Mouse (Mus musculus) left cerebral cortex, adult 8-10 months (tissue): ENCODE data around the gene Dnah10. TPM values are rescaled to one million over a fixed set of nuclear protein-coding genes. Genes with fewer than 3 reads are reported as not detected.
"Not testable (repeated sequence)": the region's sequence is repeated elsewhere in the genome, so short reads cannot be mapped to it uniquely, and the experiment has no call there.

Source experiments
- DNase-seq, 2 experiments: peaks; one replicate each; pipeline ENCODE4 v3.0.0; 2022; ENCODE audit warnings: low spot score in 2 of 2
- total RNA-seq, 4 experiments: library from RNA; stranded (reverse); gene quantifications; 2 replicates each; pipeline ENCODE4 v1.2.4; 2022

Gene Dnah10
- under 1 TPM; 0.59 to 0.72 (median 0.67) TPM for total RNA-seq

DNA sequence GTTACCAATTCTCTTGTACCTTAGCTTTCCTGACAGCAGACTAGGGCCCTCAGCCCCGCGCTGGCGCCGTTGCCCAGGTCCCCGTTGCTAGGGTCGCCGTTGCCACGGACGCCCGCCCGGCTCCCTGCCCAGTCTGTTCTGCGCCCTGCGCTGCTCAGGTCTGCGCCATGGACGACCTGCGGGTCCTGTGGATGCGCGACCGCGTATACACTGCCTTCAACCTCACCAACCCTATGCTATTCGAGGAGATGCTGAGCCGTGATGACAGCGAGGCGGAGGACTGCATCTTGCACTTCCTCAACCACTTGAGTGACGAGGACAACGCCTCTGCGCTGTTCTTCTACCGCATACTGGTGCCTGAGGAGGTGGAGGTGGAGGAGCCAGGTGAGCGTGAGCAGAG lies at the start of gene Dnah10:
Gene Dnah10, plus strand, starts transcription at position 89 of the 400 bp plus-strand sequence.
- DNase-seq, result peak; percentile 41 to 50

DNA sequence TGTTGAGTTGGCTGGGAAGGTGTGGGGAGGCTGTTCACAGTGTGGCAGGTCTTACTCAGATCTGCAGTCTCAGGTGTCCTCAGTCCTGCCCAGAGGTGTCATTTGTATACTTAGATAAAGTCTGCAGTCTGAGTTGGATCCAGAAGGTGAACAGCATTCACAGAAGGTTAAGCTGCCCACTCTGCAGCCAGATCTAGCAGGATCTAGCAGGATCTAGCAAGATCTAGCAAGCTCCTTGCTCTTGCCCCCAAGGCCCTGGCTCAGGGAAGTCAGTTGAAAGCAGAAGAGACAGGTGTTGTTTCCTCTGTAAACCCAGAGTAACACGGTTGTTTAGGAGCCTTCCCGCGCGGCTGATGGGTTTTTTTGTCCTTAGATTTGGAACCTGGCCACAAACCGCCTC lies 11.1 kb upstream of the Dnah10 start:
- no peak for DNase-seq

DNA sequence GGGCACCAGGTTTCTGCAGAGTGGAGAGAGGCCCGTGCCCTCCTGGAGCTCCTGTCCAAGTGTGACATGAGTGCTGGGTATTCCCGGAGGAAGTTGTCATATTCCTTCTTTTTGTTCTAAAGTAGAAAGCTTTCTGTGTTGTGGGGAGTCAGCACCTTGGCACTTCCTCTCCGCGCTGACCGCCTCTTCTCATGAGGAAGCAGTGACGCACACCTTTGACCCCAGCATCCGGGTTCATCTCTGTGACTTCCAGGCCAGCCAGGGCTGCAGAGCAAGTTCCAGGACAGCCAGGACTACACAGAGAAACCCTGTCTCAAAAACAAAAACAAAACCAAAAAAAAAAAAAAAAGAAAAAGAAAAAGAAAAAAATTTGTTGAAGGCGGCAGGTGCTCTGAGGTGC lies 9.8 kb upstream of the Dnah10 start:
- no peak for DNase-seq

DNA sequence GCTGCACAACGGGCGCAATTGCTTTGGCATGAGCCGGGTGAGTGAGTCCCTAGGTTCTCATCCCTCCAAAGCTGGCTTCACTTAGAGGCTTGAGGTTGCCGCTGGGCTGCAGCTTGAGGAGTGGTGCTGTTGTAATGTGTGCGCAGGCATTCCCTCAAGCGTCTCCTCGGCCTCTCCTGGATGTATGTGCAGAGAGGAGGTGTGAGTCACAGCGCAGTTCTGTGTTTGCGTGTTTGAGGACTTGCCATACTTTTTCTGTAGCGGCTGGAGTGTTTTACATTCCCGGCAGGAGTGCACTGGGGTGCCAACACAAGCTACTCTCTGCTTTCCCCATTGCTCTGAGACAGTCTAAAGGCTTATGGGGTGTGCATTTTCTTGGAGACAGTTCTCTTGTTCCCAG lies 6.9 kb upstream of the Dnah10 start:
- DNase-seq, result peak in 1 of 2 experiments; percentile 27

- DNase-seq, result no peak
These were observed 6.5 kb upstream of the Dnah10 start for GRCm38 (mm10) chr5:124718396-124718795.

- DNase-seq, result no peak
These were observed 1.8 kb upstream of the Dnah10 start for GRCm38 (mm10) chr5:124723125-124723524.

- no peak for DNase-seq
These were observed 4.8 kb downstream of the Dnah10 start for GRCm38 (mm10) chr5:124729662-124730206.

DNA sequence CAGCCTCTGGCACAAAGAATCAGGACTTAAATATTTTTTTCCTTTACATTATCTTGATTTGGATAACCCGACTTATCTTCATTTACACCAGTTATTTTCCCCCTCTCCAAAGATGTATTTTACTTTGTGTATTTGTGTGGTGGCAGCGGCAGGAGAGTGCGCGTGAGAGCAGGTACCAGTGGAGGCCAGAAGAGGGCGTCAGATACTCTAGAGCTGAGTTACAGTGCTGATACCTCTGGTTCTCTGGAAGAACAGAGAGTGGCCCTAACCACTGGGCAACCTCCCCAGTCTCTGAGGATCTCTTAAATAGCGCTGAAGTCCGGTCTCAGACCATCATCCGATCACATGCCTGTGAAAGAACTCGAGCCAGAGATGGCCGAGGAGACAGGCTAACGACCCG lies 9.1 kb downstream of the Dnah10 start:
- no peak for DNase-seq

- DNase-seq, result no peak
These were observed 17.2 kb downstream of the Dnah10 start for GRCm38 (mm10) chr5:124741898-124742599.

GRCm38 (mm10) chr5:124743841-124744240 lies 19.0 kb downstream of the Dnah10 start:
- DNase-seq, result no peak

- no peak for DNase-seq
These were observed 21.3 kb downstream of the Dnah10 start for GRCm38 (mm10) chr5:124746220-124746619.

DNA sequence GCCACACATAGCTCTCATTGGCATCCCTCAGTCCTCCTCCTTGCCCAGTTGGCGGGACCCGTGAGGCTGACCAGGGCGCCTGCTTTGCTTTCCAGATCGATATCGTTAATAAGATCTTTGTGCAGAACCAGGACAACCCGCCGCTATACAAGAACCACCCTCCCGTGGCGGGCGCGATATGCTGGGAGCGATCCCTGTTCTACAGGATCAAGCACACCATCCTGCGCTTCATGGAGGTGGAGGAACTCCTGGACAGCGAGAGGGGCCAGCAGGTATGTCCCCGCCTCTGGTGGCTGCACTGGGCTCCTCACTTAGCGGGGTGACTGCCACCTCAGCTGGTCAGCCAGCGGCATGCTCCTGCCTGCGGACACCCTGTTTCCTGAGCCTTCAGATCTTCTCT lies 23.4 kb downstream of the Dnah10 start:
- no peak for DNase-seq

DNA sequence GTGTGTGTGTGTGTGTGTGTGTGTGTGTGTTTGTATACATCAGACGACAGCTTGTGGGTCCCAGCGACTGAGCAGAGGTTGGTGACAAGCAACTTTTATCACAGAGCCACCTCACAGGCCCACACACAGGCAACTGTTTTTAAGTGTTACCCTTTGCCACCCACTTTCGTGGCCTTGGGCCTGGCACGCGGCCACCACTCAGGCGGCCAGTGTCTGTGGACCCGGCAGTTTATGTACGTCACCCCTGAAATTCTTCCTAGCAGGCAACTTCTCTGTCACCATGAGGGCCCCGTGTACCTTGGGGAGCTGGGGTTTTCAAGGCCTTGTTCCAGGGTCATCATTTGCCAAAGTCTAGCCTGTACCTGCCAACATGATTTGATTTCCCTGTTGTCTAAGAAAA lies 26.8 kb downstream of the Dnah10 start:
- DNase-seq, result no peak

GRCm38 (mm10) chr5:124761011-124761410 lies 36.1 kb downstream of the Dnah10 start:
- no peak for DNase-seq

DNA sequence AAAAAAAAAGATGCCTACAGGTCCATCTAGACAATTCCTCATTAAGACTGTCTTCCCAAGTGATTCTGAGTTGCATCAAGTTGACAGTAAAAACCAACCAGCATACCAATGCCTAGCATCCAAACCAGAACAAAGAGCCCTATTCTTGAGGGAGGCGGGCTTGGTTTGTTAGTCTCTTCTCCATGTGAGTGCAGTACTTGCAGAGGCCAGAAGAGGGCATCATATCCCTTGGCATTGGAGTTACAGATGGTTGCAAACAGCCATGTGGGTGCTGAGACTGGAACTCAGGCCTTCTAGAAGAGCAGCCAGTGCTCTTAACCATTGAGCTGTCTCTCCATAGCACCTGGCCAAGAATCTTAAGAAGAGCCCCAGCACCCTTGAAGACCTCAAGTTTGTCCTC lies 36.9 kb downstream of the Dnah10 start:
- DNase-seq, result no peak

- DNase-seq, result no peak
These were observed 49.7 kb downstream of the Dnah10 start for GRCm38 (mm10) chr5:124774552-124774951.

GRCm38 (mm10) chr5:124776289-124776688 lies 51.4 kb downstream of the Dnah10 start:
- DNase-seq, result not testable (repeated sequence)

DNA sequence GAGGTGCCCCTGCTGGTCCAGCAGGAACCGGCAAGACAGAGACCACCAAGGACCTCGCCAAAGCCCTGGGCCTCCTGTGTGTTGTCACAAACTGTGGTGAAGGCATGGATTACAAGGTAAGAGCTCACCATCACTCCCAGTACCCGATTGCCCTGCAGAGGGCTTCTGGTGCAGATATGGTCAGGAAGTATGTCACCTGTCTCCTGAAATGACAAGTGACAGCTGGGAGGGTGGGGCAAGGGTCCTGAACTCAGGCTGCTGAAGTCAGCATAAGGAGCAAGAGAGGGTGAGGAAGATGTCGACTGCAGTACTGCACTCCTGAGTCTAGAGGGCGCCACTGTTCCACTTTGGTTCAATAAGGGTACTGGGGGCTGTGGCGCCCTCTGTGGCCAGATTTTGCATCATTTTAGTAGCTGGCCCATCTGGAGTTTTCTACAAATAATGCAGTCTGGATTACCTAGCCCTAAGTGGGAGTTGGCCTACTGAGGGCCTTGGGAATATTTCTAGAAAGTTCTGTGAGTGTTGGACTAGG lies 52.4 kb downstream of the Dnah10 start:
- DNase-seq, result peak; percentile 19 to 43

DNA sequence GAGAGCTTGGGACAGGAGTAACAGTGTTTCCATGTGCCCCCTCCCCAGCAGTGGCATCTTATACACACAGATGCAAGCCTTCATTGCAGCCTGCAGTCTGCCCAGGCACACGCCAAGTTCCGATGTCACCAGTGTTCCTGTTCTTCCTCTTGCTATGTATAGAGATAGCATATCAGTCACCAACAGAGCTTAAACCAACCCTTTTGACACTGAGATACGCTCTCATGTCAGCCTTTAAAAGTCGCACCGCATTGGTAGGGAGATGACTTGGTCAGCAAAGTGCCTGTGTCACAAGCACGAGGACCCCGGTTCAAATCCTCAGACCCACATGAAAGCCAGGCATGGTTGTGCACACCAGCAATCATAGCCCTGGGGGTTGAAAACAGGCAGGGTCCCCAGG lies 55.0 kb downstream of the Dnah10 start:
- no peak for DNase-seq

DNA sequence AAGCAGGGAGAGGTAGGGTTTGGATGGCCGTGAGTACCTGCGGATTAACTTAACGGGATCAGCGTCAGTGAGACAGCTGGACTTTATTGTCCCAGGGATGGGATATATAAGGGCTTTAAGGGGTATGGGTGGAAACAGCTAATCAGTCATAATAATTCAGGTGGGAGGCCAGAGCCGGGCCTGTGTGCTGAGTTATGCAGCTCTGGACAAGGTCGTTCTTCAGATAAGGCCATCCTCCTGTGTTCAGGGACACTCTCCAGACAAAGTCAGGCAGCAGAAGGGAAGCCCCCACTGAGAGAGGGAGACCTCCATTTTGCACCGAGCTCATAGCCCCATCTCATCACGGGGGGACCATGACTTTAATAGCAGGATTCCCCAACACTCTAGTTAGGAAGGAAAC lies 56.8 kb downstream of the Dnah10 start:
- DNase-seq, result no peak

- no peak for DNase-seq
These were observed 60.8 kb downstream of the Dnah10 start for GRCm38 (mm10) chr5:124785650-124786049.

- no peak for DNase-seq
These were observed 67.2 kb downstream of the Dnah10 start for GRCm38 (mm10) chr5:124792112-124792511.
